Comparison of ENCODE assay signal across 8 mouse cellular contexts in genomic region chr2:61062125-61062524, GRCm38 (mm10).
DNase-seq lines count a peak whose midpoint lies in the region; ATAC-seq and TF ChIP-seq lines count a peak whose summit lies in the region.

No protein-coding gene starts in this region.

- H3K9me3 ChIP-seq in liver, embryonic 12.5 days (replicated peaks) = no peaks in the 10 kb centered on the region

- no peak for TF ChIP-seq CTCF in liver, adult 2 months (IDR thresholded peaks at IDR 0.05; ENCODE audit: low read depth, low read length)

- intact Hi-C loops in left cerebral cortex, postnatal 14 days (cut with DNase I) = no loop called here

- peak; percentile 47 for DNase-seq in liver, adult 2 months (ENCODE audit: extremely low read depth, low read depth, low spot score)
- peak; percentile 66 to 77 for DNase-seq in heart, adult 9 months (ENCODE audit: low spot score in 2 of 2)
- peak; percentile 82 for DNase-seq in kidney, postnatal 10 days
- peak; percentile 63 for DNase-seq in yolk sac, embryonic 10.5 days (ENCODE audit: low spot score)
- no peak for DNase-seq in layer of hippocampus, adult 8-10 months (ENCODE audit: low spot score in 2 of 2)
- DNase-seq in left cerebral cortex, postnatal 14 days (ENCODE audit: low spot score in 2 of 2) = no peak
- DNase-seq in liver = no peak

- no peak overlapping the region for H3K9ac ChIP-seq in liver, adult 2 months (ENCODE audit: low read depth, low read length)
- H3K9ac ChIP-seq in liver, embryonic 12.5 days = no peak overlapping the region

- no peak overlapping the region for H3K27ac ChIP-seq in liver, adult 2 months (replicated peaks; ENCODE audit: insufficient read depth, low read depth, low read length)
- H3K27ac ChIP-seq in liver, embryonic 12.5 days = no peak overlapping the region

- 0 out of 2 replicates have a peak, but pooled peaks cover 3% of the 10 kb centered on the region for H3K4me1 ChIP-seq in liver, adult 2 months (ENCODE audit: control insufficient read depth, insufficient read depth, low read length)
- no peaks in the 10 kb centered on the region for H3K4me1 ChIP-seq in liver, embryonic 12.5 days

- ATAC-seq in liver, embryonic 12.5 days = no peak

- H3K4me2 ChIP-seq in liver, embryonic 12.5 days = no peak overlapping the region

- WGBS in liver, adult 2 months = 84% methylated on average over 2 of the region's 2 CpGs
- 37% methylated on average over 2 of the region's 2 CpGs for WGBS in liver, embryonic 12.5 days (ENCODE audit: insufficient replicate concordance)

- H3K36me3 ChIP-seq in liver, adult 2 months (ENCODE audit: control insufficient read depth, insufficient read depth, low read length) = no peaks in the 10 kb centered on the region
- no peaks in the 10 kb centered on the region for H3K36me3 ChIP-seq in liver, embryonic 12.5 days

- TF ChIP-seq POLR2A in liver, adult 2 months (IDR thresholded peaks at IDR 0.05; ENCODE audit: extremely low read depth, insufficient read depth, low read length) = no peak

- H3K79me2 ChIP-seq in liver, adult 2 months (ENCODE audit: control insufficient read depth, insufficient read depth, low read length) = no peaks in the 10 kb centered on the region

- no peaks in the 10 kb centered on the region for H3K27me3 ChIP-seq in liver, adult 2 months (ENCODE audit: control insufficient read depth, insufficient read depth, low read length)
- no peaks in the 10 kb centered on the region for H3K27me3 ChIP-seq in liver, embryonic 12.5 days (replicated peaks)

- H3K4me3 ChIP-seq in liver, adult 2 months (ENCODE audit: insufficient read depth, low read depth, low read length) = no peak overlapping the region
- H3K4me3 ChIP-seq in liver, embryonic 12.5 days = no peak overlapping the region

Comparison
In these comparisons a context has a peak if more than half of its experiments do, and no peak if none do; other contexts are left out.
1. DNase-seq: peak in liver, adult 2 months (single experiment), heart, adult 9 months (2 of 2), kidney, postnatal 10 days (single experiment) and yolk sac, embryonic 10.5 days (single experiment); none in layer of hippocampus, adult 8-10 months (0 of 2), left cerebral cortex, postnatal 14 days (0 of 2) and liver (single experiment).